Mouse (Mus musculus) lung, adult 2 months (tissue): ENCODE results near the gene Gata2. TPM values are rescaled to one million over a fixed set of nuclear protein-coding genes. Genes with fewer than 3 reads are reported as not detected.

Source experiments
- DNase-seq: peaks from one replicate; pipeline ENCODE4 v3.0.0; 2022
- H3K4me1 ChIP-seq: fragments of 200-500 bp; 2 replicates; pipeline ENCODE4 v1.6.1; 2011; ENCODE audit warnings: low read length; ENCODE audit not compliant: control insufficient read depth, insufficient read depth
- H3K4me3 ChIP-seq: fragments of 200-500 bp; replicated peaks from 2 replicates; pipeline ENCODE3; 2011; ENCODE audit warnings: low read depth, mild to moderate bottlenecking, control low read depth, low read length; ENCODE audit errors: extremely low read depth
- CTCF ChIP-seq: fragments of 200-500 bp; IDR thresholded peaks from 2 replicates; pipeline ENCODE4 v1.5.1; 2011; ENCODE audit warnings: mild to moderate bottlenecking, low read length, control low read depth; ENCODE audit not compliant: insufficient read depth
- POLR2A ChIP-seq: fragments of 200-500 bp; IDR thresholded peaks from 2 replicates; pipeline ENCODE4 v1.6.1; 2011; ENCODE audit warnings: low read depth, mild to moderate bottlenecking, control low read depth, low read length, borderline replicate concordance; ENCODE audit errors: extremely low read depth
- WGBS: fragments of 180-500 bp; shearing (Covaris S2); methylation state at CpG from one replicate; pipeline ENCODE4 v1.1.7; 2018; 5-methylcytosine and 5-hydroxymethylcytosine counted together
- polyA plus RNA-seq: library from polyadenylated mRNA; depleted of rRNA; stranded (reverse); fragments of >200 nt; gene quantifications from 2 replicates; pipeline ENCODE4 v1.2.3, GENCODE M21; 2012

The Gata2 gene
- polyA plus RNA-seq, 1 experiment: 184 TPM

- 36% methylated on average over 8 of the region's 8 CpGs for WGBS
- TF ChIP-seq CTCF (no peak), POLR2A (no peak)
These were observed 935 bp upstream of the Gata2 start for GRCm38 (mm10) chr6:88192756-88193155.

GRCm38 (mm10) chr6:88194053-88194977, 624 bp downstream of the Gata2 start:
- H3K4me3 ChIP-seq: peak overlapping the region; percentile 73
- peaks cover 9% of the 10 kb centered on the region for H3K4me1 ChIP-seq
- peak; percentile 35 for DNase-seq
- no peak for TF ChIP-seq CTCF
- no peak for TF ChIP-seq POLR2A
- 7% methylated on average over 58 of the region's 58 CpGs for WGBS

More at GRCm38 (mm10) chr6:88192756-88193155, 935 bp upstream of the Gata2 start:
- Histone ChIP-seq H3K4me1 (peaks cover 9% of the 10 kb centered on the region), H3K4me3 (no peak overlapping the region)
- DNase-seq: no peak

DNA sequence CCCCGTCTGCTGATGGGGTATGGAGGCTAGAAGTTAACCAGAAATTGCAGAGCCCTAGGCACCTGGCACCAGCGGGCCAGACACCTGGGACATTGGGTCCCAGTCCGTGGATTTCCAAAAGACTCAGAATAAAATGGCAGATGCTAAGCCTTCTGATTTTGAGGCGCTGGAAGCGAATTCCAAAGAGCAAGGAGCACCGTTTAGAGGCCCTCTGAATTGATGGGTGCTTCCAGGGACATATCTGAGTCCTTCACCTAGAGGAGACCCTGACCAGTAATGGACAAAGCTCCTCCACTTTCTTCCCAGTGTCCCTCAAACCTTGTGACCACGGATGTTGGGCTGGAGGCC, 1.3 kb downstream of the Gata2 start:
- DNase-seq: peak; percentile 29
- TF ChIP-seq CTCF (no peak), POLR2A (no peak)
- H3K4me1 ChIP-seq: peaks cover 6% of the 10 kb centered on the region
- 29% methylated on average over 7 of the region's 7 CpGs for WGBS
- H3K4me3 ChIP-seq: peak overlapping the region; percentile 73

GRCm38 (mm10) chr6:88196054-88196732, 2.5 kb downstream of the Gata2 start:
- DNase-seq: peak; percentile 30
- peak overlapping the region; percentile 73 for H3K4me3 ChIP-seq
- WGBS: 20% methylated on average over 33 of the region's 33 CpGs

DNA sequence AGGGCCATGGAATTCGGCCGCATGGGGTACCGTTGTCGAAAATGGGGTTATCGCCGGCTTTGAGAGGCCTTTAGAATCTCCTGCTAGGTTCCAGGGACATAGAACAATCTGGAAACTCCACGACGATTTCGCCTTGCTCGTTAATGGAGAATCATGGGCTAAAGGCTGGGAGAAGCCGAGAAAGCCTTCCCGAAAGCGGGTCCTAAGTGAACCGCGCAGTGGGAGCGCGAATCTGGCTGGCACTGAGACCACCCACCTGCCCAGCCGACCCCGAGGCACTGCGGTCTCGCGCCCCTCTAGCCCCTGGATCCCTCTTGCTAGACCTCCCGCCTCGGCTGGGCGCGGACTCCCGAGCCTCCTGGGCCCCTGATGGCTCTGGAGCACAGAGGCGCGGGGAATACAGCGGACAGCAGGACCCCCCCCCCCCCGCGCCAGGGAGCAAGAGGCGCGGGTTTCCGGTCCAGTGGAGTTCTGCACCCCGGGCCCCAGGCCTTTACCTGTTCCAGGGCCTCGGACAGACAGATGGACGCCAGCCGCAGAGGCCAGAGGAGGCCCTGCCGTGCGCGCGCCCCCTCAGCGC, 3.1 kb downstream of the Gata2 start:
- WGBS: 3% methylated on average over 44 of the region's 44 CpGs
- H3K4me3 ChIP-seq: peak overlapping the region; percentile 73
- TF ChIP-seq CTCF (no peak), POLR2A (no peak)
- no peak for DNase-seq
- peaks cover 4% of the 10 kb centered on the region; the same call in 1 of the 2 replicates for H3K4me1 ChIP-seq

More at GRCm38 (mm10) chr6:88196054-88196732, 2.5 kb downstream of the Gata2 start:
- TF ChIP-seq CTCF (no peak), POLR2A (no peak)
- H3K4me1 ChIP-seq: peaks cover 4% of the 10 kb centered on the region; the same call in 1 of the 2 replicates

- DNase-seq: peak; percentile 67
- H3K4me1 ChIP-seq: peaks cover 4% of the 10 kb centered on the region; the same call in 1 of the 2 replicates
- peak; percentile 16; the same call in 1 of the 2 replicates for TF ChIP-seq POLR2A
- TF ChIP-seq CTCF: no peak
- H3K4me3 ChIP-seq: peak overlapping the region; percentile 73
- WGBS: 1% methylated on average over 39 of the region's 39 CpGs
These were observed 3.8 kb downstream of the Gata2 start for GRCm38 (mm10) chr6:88197313-88198069.

- 0 out of 2 replicates have a peak, but pooled peaks cover 2% of the 10 kb centered on the region for H3K4me1 ChIP-seq
- peak; percentile 79 for DNase-seq
- TF ChIP-seq POLR2A (peak; percentile 79), CTCF (no peak)
- 2% methylated on average over 61 of the region's 62 CpGs for WGBS
- peak overlapping the region; percentile 93 for H3K4me3 ChIP-seq
These were observed 4.6 kb downstream of the Gata2 start for GRCm38 (mm10) chr6:88198070-88198940.
